Mouse (Mus musculus) right cerebral cortex, adult 2 months (tissue): ENCODE results near the gene Eml2.

Experiments
- DNase-seq, 2 experiments: peaks; one replicate each; pipeline ENCODE4 v3.0.0; 2021 to 2022; ENCODE audit warnings: low spot score in 2 of 2

Gene Eml2

DNA sequence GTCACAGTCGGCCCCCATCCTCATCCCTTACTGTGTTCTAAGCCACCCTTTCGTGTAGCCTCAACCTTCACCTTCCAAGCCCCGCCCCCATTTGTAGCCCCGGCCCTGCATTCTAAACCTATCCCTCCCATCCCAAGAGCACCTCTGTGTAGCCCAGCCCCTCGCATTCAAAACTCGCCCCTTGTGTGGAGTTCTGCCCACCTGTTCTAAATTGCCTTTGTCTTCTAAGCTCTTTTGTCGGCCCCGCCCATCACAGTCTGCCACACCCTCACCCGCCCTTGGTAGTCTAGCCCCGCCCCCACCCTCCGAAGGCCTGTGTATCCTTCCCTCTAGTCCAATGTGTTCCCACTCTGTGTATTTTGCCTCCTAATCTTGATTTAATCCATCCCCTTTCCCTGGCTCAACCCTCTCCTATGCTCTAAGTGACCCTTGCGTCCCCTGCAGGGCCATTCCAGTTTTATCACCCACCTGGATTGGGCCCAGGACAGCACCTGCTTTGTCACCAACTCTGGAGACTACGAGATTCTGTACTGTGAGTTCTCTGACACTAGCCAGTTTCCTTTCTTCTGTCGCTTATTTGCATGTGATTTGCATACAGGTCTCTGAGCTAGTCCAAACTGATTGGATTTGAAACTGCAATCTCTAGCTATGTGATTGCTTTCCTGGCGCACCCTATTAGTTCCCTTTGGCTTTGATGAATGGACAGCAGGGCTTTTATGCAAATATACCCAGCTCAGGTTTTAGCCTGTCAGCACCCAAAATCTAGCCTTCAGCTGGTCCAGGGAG, 26.0 kb downstream of the Eml2 start:
- DNase-seq: no peak

DNA sequence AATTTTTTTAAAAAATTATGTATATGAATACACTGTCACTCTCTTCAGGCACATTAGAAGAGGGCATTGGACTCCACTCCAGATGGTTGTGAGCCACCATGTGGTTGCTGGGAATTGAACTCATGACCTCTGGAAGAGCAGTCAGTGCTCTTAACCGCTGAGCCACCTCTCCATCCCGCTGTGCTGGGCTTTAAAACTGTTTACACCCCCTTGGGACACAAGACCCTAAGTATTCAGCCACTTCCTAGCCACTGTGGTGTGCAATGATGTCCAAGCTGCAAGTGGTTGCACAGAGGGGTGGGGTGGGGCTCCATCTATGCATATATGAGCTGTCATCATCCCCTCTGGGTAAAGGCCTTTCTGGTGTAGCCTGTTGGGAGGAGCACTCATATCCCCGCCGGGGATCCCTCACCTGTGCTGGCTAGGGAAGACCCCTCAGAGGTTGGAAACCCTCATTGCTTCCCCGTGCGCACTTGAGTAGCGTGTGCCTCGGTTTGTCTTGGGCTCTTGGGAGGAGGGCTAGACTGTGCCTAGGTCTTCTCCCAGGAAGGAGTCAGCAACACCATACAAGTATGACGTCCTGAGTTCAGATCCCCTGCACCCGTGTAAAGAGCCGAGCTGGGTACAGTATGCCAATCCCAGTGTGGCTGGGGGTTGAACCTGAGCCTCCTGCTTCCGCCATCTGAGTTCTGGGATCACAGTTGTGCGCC, 32.1 kb downstream of the Eml2 start:
- no peak for DNase-seq

DNA sequence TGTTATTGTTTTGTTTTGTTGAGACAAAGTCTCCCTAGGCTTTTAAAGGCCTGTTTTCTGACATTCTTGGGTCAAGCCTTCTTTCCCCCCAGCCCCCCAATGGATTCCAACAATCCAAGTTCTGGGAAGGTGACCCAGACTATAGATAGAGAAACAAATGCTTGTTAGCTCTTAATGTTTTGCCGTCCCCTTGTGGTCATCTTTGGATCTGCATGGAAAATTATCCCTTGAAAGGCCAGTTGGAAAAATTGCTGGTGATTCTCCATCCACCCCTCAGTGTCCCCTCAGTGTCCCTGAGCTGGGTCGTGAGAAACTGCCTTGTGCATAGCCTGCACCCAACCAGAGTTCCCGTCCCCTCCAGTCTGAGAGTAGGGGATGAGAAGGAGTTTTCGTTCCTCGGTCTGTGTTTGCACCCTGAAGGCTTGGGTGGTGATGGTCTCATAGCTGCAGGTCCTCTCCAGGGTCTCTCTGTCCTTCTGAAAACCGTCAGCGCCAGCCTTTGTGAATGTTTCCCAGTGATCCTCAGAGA, 32.8 kb downstream of the Eml2 start:
- peak; percentile 59 to 73 for DNase-seq

DNA sequence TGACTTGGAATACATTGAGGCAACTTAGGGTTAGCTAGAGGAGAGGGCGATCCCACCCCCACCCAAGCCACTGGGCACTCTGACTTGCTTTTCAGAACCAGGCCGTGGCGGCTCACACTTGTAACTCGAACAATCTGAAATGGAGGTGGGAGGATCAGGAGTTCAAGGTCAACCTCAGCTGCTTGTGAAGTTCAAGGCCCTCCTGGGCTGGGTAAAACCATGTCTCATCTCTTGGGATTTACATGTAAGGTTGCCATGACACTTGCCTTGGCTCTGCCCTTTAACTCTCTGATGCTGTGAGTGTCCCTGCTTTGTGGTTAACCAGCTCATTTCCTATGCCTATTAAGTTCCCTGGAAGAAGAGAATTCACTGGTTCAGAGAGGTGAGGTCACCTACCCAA, 33.3 kb downstream of the Eml2 start:
- DNase-seq: no peak

DNA sequence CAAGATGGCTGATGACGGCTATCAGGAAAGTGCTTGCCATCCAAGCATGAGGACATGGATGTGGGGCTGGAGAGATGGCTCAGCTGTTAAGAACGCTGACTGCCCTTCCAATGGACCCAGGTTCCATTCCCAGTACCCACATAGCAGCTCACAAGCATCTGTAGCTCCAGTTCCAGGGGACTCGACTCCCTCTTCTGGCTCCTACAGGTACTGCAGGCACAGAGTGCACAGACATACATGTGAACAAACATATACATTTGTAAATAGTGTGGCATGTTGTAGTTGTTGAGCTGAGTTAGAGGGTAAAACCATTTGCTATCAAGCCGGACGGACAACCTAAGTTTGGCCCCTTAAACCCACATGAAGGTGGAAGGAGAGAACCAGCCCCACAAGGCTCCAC, 33.8 kb downstream of the Eml2 start:
- no peak for DNase-seq

DNA sequence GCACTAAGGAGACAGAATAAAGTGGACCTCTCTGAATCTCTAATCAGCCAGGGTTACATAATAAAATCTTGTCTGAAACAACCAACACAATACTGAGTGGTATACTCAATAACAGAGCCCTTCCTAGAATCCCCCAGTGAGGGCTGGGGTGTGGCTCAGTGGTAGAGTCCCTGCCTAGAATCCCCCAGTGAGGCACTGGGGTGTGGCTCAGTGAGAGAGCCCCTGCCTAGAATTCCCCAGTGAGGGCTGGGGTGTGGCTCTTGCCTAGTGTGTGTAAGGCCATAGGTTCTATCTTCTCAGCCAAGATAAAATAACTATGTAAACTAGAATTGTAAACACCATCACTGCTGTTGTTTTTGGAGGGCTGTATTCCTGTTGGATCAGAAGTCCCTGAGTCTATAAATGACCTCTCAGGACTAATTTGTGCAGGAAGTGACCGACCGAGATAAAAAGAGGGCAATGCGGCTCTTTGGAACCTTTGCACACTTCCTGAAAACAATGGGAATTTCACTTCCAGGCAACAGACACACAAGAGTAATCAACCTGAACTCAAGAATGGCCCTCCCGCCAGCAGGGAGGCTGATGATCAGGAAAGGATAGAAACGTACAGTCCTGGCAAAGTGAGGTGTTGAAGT, 34.9 kb downstream of the Eml2 start:
- DNase-seq: no peak

DNA sequence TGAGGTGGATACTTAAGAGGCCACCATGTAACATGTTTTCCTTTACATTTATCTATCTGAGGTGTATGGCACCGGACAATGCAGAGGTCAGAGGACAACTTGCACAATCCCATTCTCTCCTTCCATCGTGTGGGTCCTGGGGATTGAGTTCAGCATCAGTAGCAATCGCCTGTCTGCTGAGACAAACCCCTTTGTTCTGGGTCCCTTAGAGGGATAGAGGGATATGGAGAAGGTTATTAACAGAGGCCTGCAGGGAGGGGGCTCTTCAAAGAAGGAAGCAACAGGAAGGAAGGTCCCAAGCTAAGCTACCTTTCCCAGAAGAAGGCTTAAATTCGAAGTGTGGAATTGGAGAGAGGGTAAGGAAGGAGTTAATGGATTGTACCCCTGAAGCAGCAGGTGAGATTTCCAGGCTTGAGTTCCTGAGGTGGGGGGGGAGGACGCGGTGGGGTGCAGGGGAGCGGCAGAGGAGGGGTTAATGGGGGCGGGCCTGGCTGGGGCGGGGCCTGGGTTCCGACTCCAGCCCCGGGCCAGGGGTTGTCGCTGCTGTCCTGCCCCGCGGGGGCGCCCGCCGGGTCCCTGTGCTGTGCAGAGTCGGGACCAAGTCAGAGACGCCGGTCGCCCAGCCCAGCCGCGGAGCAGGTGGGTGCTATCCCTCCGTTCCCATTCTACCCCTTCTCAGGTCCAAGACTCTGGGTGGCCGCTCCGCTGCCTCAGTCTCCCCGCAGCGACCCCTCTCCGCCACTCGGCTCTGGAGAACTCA, 36.0 kb downstream of the Eml2 start, which contains the start of gene Gpr4:
TSS of gene Gpr4 (plus strand) at position 543 of the 760 bp plus-strand sequence.
- no peak for DNase-seq

DNA sequence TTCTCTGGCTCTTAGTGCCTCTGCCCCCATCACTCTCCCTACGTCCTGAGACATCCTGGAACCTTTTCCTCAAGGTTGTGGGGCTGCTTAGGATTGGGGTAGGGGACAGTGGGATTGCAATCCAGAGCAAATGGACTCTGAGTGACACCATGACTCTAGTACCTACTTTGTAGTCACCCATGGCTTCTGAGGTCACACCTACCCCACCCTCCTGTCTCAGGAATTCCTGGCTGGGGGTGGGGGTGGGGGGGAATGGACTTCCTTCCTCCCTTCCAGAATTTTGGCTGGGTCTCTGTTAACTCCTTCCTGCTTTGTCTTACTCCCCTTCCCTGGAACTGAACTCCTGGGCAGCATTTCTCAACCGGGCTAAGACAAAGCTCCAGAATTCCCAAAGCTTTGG, 37.2 kb downstream of the Eml2 start:
- no peak for DNase-seq

DNA sequence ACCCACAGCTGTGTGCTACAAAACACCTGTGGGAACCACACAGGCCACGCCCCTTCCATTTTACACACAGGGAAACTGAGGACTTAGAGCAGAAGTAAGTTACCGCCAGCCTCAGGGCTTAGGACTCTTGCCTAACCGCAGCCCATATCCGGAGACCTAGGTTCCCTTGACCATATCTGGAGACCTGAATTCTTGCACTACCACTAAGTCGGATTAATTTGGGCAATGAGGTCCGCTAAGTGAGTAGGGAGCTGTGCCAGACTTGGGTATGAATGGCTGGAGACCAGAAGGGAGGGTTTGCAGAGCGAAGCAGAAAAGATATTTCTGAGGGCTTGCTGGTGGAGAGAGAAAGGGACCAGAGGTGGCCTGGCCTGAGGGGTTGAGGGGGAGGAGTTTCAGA, 38.1 kb downstream of the Eml2 start:
- no peak for DNase-seq

DNA sequence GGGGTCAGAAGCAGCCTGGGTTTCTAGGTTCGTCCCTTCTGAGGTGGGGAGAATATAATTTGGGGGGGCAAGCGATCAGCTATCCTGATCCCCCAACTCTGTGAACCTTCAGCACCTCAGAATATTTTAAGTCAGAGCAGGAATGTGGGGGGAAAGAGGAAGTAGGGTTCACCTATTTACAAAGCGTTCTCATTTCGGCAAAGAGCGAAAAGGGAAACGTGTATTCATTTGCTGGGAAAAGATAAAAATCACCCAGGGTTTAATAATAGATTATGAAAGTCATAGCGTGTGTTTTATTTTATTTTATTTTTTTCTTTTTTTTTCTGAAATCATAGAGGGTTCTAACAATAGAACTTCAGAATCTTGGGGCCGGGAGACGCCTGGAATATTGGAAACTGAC, 38.7 kb downstream of the Eml2 start:
- no peak for DNase-seq

DNA sequence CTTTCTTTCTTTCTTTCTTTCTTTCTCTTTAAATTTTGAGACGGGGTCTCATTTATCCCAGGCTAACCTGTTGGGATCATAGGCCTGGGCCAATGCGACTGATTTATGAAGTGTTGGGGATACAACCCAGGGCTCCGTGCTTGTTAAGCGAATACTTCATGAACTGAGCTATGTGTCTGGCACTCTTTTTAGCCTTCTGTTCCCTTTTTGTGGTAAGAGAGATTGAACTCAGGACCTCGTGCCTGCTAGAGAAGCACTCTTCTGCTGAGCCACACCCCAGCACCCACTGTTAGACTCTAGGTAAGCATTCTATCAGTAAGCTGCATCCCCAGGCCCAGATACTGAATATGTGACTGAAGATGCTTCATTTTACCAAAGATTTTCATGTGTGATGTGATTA, 41.3 kb downstream of the Eml2 start:
- DNase-seq: no peak

DNA sequence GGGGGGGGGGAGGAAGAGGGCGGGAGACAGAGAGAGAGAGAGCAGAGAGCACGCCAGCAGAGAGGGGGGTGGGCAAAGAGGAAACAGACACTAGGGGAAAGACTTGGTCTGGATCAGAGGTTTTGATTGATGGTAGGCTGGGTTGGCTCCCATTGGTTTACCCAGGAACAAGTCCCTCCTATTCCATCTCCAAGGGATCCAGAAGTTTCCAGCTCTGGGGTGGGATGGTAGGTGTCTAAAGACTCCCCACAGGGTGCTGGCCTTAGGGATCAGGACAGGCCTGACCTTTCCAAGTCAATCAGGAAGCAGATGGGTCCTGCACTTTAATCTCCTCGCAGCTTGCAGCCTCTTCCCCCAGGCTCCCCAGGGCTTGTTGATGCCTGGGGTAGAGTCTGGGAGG, 41.7 kb downstream of the Eml2 start:
- no peak for DNase-seq

DNA sequence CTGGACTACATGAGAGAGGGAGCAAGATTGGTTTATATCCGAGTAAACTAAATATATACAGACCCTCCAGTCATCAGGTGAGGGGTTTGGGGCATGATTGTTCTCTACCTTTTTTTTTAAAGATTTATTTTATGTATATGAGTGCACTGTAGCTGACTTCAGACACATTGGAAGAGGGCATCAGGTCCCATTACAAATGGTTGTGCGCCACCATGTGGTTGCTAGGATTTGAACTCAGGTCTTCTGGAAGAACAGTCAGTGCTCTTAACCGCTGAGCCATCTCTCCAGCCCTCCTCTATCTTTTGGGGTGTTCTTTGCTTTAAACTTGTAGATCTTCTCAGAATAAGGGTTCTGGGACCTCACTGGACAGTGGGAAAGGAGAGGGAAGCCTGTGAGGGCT, 43.8 kb downstream of the Eml2 start:
- no peak for DNase-seq

DNA sequence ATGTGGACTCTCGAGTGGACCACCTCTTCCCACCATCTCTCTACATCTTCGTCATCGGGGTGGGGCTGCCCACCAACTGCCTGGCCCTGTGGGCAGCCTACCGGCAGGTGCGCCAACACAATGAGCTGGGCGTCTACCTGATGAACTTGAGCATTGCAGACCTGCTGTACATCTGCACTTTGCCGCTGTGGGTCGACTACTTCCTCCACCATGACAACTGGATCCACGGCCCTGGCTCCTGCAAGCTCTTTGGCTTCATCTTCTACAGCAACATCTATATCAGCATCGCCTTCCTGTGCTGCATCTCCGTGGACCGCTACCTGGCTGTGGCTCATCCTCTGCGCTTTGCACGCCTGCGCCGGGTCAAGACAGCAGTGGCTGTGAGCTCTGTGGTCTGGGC, 46.0 kb downstream of the Eml2 start:
- no peak for DNase-seq

DNA sequence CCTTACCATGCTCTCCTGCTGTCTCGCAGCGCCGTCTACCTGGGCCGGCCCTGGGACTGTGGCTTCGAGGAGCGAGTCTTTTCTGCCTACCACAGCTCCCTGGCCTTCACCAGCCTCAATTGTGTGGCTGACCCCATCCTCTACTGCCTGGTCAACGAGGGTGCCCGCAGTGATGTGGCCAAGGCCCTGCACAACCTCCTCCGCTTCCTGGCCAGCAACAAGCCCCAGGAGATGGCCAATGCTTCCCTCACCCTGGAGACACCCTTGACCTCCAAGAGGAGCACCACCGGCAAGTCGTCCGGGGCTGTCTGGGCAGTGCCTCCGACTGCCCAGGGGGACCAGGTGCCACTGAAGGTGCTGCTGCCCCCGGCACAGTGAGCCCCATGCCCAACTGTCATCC, 46.7 kb downstream of the Eml2 start:
- no peak for DNase-seq

DNA sequence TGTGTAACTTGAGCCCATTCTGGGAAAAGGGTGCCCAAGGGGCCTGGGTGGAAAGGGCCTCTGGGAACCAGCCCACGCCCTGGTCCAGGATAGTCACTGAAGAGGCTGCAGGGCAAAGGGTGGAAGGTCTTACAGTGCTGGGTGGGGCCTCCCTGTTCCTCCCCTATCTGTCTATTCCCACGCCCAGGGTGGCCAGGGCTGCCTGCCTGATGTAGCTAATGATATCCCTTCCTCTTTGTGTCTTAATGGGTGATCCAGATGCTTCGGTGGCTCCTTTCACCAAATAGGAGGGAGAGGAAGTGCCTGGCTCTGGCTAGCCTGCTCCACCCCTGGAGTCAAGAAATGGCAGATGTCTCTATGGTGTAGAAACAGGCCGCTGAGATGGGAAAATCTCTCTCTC, 48.7 kb downstream of the Eml2 start:
- DNase-seq: no peak

DNA sequence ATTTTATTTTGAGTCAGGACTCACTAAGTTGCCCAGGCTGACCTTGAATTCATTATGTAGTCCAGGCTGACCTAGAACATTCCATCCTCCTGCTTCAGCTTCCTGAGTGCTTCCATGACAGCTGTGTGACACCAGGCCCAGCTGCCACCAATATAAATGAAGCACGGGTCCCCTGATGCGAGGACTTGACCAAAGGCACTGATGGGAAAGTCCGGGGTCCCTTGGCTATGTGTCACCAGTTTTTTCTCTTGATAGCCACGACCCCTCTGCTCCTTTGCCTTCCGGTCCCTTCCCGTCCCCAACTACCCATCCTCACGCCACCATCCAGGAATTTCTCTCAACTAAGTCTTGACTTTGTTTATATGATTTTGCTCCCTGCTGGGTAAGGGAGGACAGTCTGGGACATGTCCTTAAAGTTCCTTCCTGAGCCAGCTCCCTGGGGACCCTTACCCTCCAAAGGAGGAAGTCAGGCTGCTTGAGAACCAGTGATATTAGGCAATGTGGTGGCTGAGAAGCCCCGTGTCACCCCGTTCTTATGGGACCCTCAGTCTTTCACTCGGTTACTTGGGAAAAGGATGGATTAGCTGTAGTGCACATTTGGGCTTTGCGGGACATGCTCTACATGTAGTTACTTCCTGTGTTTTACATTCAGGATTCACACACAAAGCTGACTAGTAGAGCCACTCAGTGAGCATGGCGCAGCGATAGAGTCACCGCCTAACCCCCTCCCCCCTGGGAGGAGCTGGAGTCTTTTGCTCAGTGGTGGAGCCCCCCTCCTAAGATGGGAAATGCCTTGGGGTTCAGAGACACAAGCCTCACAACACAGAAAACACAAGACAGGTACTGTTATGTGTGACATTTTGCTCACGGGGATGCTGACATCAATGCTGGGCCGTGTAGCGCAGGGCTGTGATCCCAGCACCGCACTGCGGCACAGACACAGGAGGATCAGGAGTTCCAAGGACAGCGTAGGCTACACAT, 50.9 kb downstream of the Eml2 start:
- peak in 1 of 2 experiments; percentile 42 for DNase-seq

DNA sequence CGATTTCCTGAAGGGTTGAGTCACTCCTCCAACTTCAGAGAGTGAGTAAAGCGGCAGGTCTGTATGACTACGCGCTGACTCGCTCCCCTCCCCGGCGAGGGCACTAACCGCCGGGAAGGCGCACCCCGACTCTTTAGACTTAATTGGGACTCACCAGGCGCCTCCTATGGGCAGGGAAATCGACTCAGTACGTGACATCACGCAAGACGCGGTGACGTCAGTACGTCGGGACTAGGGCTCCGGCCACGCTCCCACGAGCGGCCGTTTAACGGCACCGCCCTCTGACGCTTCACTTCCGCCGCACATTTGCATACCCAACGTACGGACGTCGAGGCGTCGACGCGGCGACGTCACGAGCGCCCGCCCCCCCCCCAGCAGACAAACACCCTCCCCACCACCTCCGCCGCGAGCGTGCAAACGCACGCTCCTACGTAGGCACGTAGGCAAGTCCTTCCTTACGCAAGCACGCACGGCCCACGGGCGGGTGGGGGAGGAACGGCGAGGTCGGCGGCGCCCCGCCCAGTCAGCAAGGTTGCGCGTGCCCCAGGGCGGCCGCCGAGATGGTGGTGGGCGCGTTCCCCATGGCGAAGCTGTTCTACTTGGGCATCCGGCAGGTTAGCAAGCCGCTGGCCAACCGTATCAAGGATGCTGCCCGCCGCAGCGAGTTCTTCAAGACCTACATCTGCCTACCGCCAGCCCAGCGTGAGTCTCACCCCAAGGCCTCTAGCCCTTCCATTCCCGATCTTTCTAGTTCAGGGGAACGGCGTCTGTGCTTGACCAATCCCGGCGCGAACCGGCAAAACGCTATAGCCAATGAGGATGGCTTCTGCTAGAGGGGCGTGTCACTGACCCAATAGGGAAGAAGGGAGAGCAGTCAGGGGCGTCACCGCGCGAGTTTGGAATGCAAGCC, 51.9 kb downstream of the Eml2 start, which contains the start of gene Opa3:
TSS of gene Opa3 (plus strand) at position 452 of the 910 bp plus-strand sequence.
- peak; percentile 100 for DNase-seq

DNA sequence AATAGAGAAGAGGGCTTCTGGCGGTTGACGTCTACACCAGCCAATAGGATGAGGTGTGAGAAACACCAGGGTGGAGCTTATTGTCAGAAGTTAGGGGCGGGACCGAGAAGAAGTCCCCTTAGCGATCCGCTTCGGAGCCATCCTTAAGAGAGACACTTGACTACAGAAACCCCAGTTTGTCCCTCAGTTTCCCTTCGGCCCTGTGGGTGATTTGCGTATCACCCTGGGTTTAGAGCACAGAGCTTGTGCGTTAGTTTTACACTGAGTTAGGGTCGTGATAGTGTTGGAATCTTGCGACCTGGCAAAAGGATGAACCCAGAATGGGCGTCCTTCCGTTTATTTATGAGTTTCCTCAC, 52.5 kb downstream of the Eml2 start:
- DNase-seq: no peak

DNA sequence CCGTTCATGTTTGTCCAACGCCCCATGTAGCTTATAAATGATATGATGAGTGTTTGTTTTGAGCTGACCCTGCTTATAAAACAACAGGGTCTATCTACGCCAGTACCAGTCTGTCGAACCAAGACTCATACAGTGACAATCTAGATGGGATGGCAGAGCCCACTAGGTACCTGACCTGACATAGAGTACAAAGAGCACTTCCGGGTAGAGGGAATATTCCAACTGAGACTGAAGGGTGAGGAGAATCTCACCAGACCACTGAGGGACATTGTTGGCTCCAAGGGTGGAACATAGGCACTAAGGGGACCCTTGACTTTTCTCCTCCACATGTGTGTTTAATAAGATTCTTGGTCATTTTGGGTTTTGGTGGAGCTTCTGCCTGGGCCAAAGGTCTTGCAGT, 53.2 kb downstream of the Eml2 start:
- DNase-seq: no peak
